Mouse (Mus musculus) heart, embryonic 14.5 days (tissue): ENCODE results near the gene Kdelr1. TPM values are rescaled to one million over a fixed set of nuclear protein-coding genes. Genes with fewer than 3 reads are reported as not detected.

Experiments used
- ATAC-seq: fragments of 200-750 bp; cut with Nextera tagmentation; 2 replicates; pipeline ENCODE4 v1.8.0; 2017; ENCODE audit warnings: low read depth, moderate TSS enrichment; ENCODE audit not compliant: insufficient number of reproducible peaks, insufficient read depth, low FRiP score
- H3K27ac ChIP-seq, 2 experiments: fragments of 200-500 bp in 1 of 2; fragments of 300-500 bp in 1 of 2; sonication (generic) in 1 of 2; replicated peaks in 1 of 2; 2 replicates each; pipeline ENCODE4 v1.5.1; 2012 to 2014; ENCODE audit warnings: low read depth in 2 of 2, low read length in 2 of 2, control low read depth in 1 of 2, mild to moderate bottlenecking in 1 of 2, mixed read lengths in 1 of 2; ENCODE audit not compliant: control insufficient read depth in 1 of 2, insufficient read depth in 1 of 2
- H3K27me3 ChIP-seq: fragments of 300-500 bp; sonication (generic); 2 replicates; pipeline ENCODE4 v1.6.1; 2014; ENCODE audit warnings: mild to moderate bottlenecking, low read length, control low read depth; ENCODE audit not compliant: control insufficient read depth, insufficient read depth
- H3K36me3 ChIP-seq: fragments of 300-500 bp; sonication (generic); 2 replicates; pipeline ENCODE4 v1.6.1; 2014; ENCODE audit warnings: mild to moderate bottlenecking, control low read depth, low read length, mixed read lengths; ENCODE audit not compliant: control insufficient read depth, insufficient read depth
- H3K4me1 ChIP-seq, 2 experiments: fragments of 200-500 bp in 1 of 2; fragments of 300-500 bp in 1 of 2; sonication (generic) in 1 of 2; 2 replicates each; pipeline ENCODE4 v1.6.1; 2012 to 2014; ENCODE audit warnings: low read length in 2 of 2, control low read depth in 1 of 2, mixed read lengths in 1 of 2; ENCODE audit not compliant: control insufficient read depth in 2 of 2, insufficient read depth in 2 of 2
- H3K4me2 ChIP-seq: fragments of 300-500 bp; sonication (generic); 2 replicates; pipeline ENCODE4 v1.6.1; 2014; ENCODE audit warnings: mild to moderate bottlenecking, low read length
- H3K4me3 ChIP-seq, 2 experiments: fragments of 200-500 bp in 1 of 2; fragments of 300-500 bp in 1 of 2; sonication (generic) in 1 of 2; 2 replicates each; pipeline ENCODE4 v1.5.1; 2012 to 2014; ENCODE audit warnings: low read length in 2 of 2, mild to moderate bottlenecking in 2 of 2, control low read depth in 1 of 2, low read depth in 1 of 2, moderate library complexity in 1 of 2; ENCODE audit not compliant: control insufficient read depth in 1 of 2, insufficient read depth in 1 of 2
- H3K9ac ChIP-seq: fragments of 300-500 bp; sonication (generic); 2 replicates; pipeline ENCODE4 v1.6.1; 2014; ENCODE audit warnings: mild to moderate bottlenecking, low read length
- H3K9me3 ChIP-seq: fragments of 300-500 bp; sonication (generic); 2 replicates; pipeline ENCODE4 v1.6.1; 2016; ENCODE audit warnings: low read length, control low read depth; ENCODE audit not compliant: control insufficient read depth
- WGBS: fragments of 180-500 bp; shearing (Covaris S2); extraction: QIAGEN DNeasy Blood & Tissue Kit; methylation state at CpG from one replicate; pipeline ENCODE4 v1.1.7; 2014; 5-methylcytosine and 5-hydroxymethylcytosine counted together
- polyA plus RNA-seq: library from polyadenylated mRNA; unstranded; fragments of >200 nt; fragmentation: Nextera tagmentation; extraction: Ambion mirVana; gene quantifications from 2 replicates; pipeline ENCODE4 v1.2.1, GENCODE M21; 2014

The Kdelr1 gene
- polyA plus RNA-seq, 1 experiment from 2014 or later, result 125 TPM

- H3K4me1 ChIP-seq, result peaks cover 9 to 14% of the 10 kb centered on the region in 2 experiments; a peak in 2 of 4 replicates
- no peak overlapping the region for H3K4me2 ChIP-seq
- WGBS, result 80% methylated on average over 7 of the region's 7 CpGs
- no peak for ATAC-seq
- H3K27me3 ChIP-seq, result peaks cover 22% of the 10 kb centered on the region
- no peaks in the 10 kb centered on the region for H3K36me3 ChIP-seq
- no peaks in the 10 kb centered on the region for H3K9me3 ChIP-seq
- H3K9ac ChIP-seq, result no peak overlapping the region
- H3K27ac ChIP-seq, result no peak overlapping the region
- no peak overlapping the region for H3K4me3 ChIP-seq
Measured at GRCm38 (mm10) chr7:45862804-45863203, 9.8 kb upstream of the Kdelr1 start.

- ATAC-seq, result no peak
- H3K27ac ChIP-seq, result no peak overlapping the region
- H3K27me3 ChIP-seq, result peaks cover 19% of the 10 kb centered on the region
- peaks cover 15 to 23% of the 10 kb centered on the region in 2 experiments for H3K4me1 ChIP-seq
- H3K4me3 ChIP-seq, result no peak overlapping the region
- H3K9me3 ChIP-seq, result no peaks in the 10 kb centered on the region
- H3K4me2 ChIP-seq, result no peak overlapping the region
- WGBS, result 54% methylated on average over 3 of the region's 3 CpGs
- no peaks in the 10 kb centered on the region for H3K36me3 ChIP-seq
- no peak overlapping the region for H3K9ac ChIP-seq
Measured at GRCm38 (mm10) chr7:45864435-45864834, 8.1 kb upstream of the Kdelr1 start.

GRCm38 (mm10) chr7:45865925-45866910, 6.4 kb upstream of the Kdelr1 start:
- Histone ChIP-seq H3K4me2 (peak overlapping the region; percentile 87), H3K4me3 (peak overlapping the region; percentile 52 to 74), H3K4me1 (peaks cover 21 to 39% of the 10 kb centered on the region in 2 experiments), H3K9ac (peak overlapping the region; percentile 89), H3K9me3 (no peaks in the 10 kb centered on the region), H3K36me3 (no peaks in the 10 kb centered on the region), H3K27me3 (peaks cover 33% of the 10 kb centered on the region), H3K27ac (peak overlapping the region in 1 of 2 experiments; percentile 44; a peak in 1 of 4 replicates)
- WGBS, result 1% methylated on average over 112 of the region's 117 CpGs
- peak; percentile 59 for ATAC-seq

GRCm38 (mm10) chr7:45867871-45868270, 4.7 kb upstream of the Kdelr1 start:
- H3K4me2 ChIP-seq, result no peak overlapping the region
- H3K27ac ChIP-seq, result no peak overlapping the region
- 38% methylated on average over 2 of the region's 2 CpGs for WGBS
- peaks cover 21 to 39% of the 10 kb centered on the region in 2 experiments for H3K4me1 ChIP-seq
- ATAC-seq, result no peak
- H3K27me3 ChIP-seq, result peaks cover 40% of the 10 kb centered on the region
- H3K9ac ChIP-seq, result no peak overlapping the region
- H3K36me3 ChIP-seq, result no peaks in the 10 kb centered on the region
- H3K9me3 ChIP-seq, result no peaks in the 10 kb centered on the region
- no peak overlapping the region for H3K4me3 ChIP-seq

- no peak overlapping the region for H3K27ac ChIP-seq
- H3K9ac ChIP-seq, result peak overlapping the region; percentile 63
- no peak for ATAC-seq
- 17% methylated on average over 8 of the region's 8 CpGs for WGBS
- H3K27me3 ChIP-seq, result peaks cover 40% of the 10 kb centered on the region
- H3K4me3 ChIP-seq, result peak overlapping the region in 1 of 2 experiments; percentile 20; a peak in 2 of 4 replicates
- H3K4me2 ChIP-seq, result peak overlapping the region; percentile 54
- peaks cover 26 to 46% of the 10 kb centered on the region in 2 experiments for H3K4me1 ChIP-seq
- H3K36me3 ChIP-seq, result peaks cover 4% of the 10 kb centered on the region
- no peaks in the 10 kb centered on the region for H3K9me3 ChIP-seq
Measured at GRCm38 (mm10) chr7:45869107-45869670, 3.4 kb upstream of the Kdelr1 start.

GRCm38 (mm10) chr7:45869787-45870186, 2.8 kb upstream of the Kdelr1 start:
- H3K4me1 ChIP-seq, result peaks cover 28 to 52% of the 10 kb centered on the region in 2 experiments
- H3K27me3 ChIP-seq, result peaks cover 40% of the 10 kb centered on the region
- peaks cover 10% of the 10 kb centered on the region for H3K36me3 ChIP-seq
- no peaks in the 10 kb centered on the region for H3K9me3 ChIP-seq
- H3K9ac ChIP-seq, result peak overlapping the region; percentile 63
- peak overlapping the region; percentile 54 for H3K4me2 ChIP-seq
- WGBS, result 2% methylated on average over 12 of the region's 14 CpGs
- no peak overlapping the region for H3K27ac ChIP-seq
- no peak for ATAC-seq
- peak overlapping the region in 1 of 2 experiments; percentile 20; a peak in 2 of 4 replicates for H3K4me3 ChIP-seq

GRCm38 (mm10) chr7:45870282-45871058, 2.1 kb upstream of the Kdelr1 start:
- H3K27me3 ChIP-seq, result peaks cover 40% of the 10 kb centered on the region
- no peak overlapping the region for H3K27ac ChIP-seq
- peak overlapping the region; percentile 63 for H3K9ac ChIP-seq
- H3K4me2 ChIP-seq, result peak overlapping the region; percentile 54
- H3K36me3 ChIP-seq, result peaks cover 17% of the 10 kb centered on the region
- no peaks in the 10 kb centered on the region for H3K9me3 ChIP-seq
- WGBS, result 2% methylated on average over 30 of the region's 30 CpGs
- H3K4me1 ChIP-seq, result peaks cover 28 to 55% of the 10 kb centered on the region in 2 experiments
- no peak for ATAC-seq
- H3K4me3 ChIP-seq, result peak overlapping the region; percentile 15 to 16
